Mouse (Mus musculus): ENCODE data around the gene Lhx3. TPM values are rescaled to one million over a fixed set of nuclear protein-coding genes. Genes with fewer than 3 reads are reported as not detected.

Gene Lhx3
- total and polyA plus RNA-seq, 2 experiments from 2014 or later: not detected

- Histone ChIP-seq H3K9me3 (ENCODE audit: low read length) (no peaks in the 10 kb centered on the region), H3K4me3 (ENCODE audit: low read depth, low read length) (no peak overlapping the region), H3K27me3 (ENCODE audit: insufficient read depth, low read length) (peaks cover 71% of the 10 kb centered on the region), H3K27ac (ENCODE audit: low read depth, low read length) (no peak overlapping the region), H3K4me2 (ENCODE audit: low read depth) (no peak overlapping the region), H3K4me1 (ENCODE audit: insufficient read depth) (peaks cover 12% of the 10 kb centered on the region; the same call in 1 of the 2 replicates), H3K36me3 (ENCODE audit: insufficient read depth) (peaks cover 4% of the 10 kb centered on the region; the same call in 1 of the 2 replicates), H3K9ac (no peak overlapping the region)
- WGBS: 5% methylated on average over 16 of the region's 16 CpGs
- ATAC-seq: no peak
- DNase-seq: peak; percentile 15
- no peak for TF ChIP-seq CTCF (IDR thresholded peaks at IDR 0.05; ENCODE audit: low read depth)
Observed at GRCm38 (mm10) chr2:26205126-26205525, 3.0 kb downstream of the Lhx3 start.

DNA sequence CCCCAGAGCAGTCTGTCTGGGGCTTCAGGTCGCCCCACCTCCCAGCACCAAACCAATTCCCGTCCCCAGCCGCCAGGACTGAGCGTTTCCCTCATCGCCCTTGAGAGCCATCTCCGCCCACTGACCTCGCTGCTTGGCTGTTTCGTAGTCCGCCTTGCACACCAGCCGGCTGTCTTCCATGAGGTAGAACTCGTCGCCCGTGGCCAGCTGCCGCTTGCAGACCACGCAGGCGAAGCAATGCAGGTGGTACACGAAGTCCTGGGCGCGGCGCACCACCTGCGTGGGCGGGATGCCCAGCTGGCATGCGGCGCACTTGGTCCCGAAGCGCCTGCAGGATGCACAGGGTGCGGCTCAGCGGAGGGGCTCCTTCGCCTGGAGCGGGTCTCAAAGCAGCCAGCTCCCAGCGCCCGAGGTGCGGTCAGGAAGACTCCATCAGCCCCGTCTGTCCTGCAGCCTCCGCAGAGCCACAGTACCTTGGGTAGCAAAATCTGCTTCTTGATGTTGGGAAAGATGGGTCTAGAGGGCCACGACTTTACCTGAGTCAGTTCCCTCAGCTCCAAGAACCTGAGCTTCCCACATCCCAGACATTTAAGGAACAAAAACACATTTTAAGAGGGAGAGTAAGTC lies 5.1 kb downstream of the Lhx3 start:
- H3K36me3 ChIP-seq (ENCODE audit: insufficient read depth): peaks cover 2% of the 10 kb centered on the region; the same call in 1 of the 2 replicates
- no peak overlapping the region for H3K4me2 ChIP-seq (ENCODE audit: low read depth)
- H3K27ac ChIP-seq (ENCODE audit: low read depth, low read length): no peak overlapping the region
- peaks cover 12% of the 10 kb centered on the region; the same call in 1 of the 2 replicates for H3K4me1 ChIP-seq (ENCODE audit: insufficient read depth)
- peak; percentile 12 for DNase-seq
- peaks cover 89% of the 10 kb centered on the region for H3K27me3 ChIP-seq (ENCODE audit: insufficient read depth, low read length)
- WGBS: 2% methylated on average over 36 of the region's 36 CpGs
- no peaks in the 10 kb centered on the region for H3K9me3 ChIP-seq (ENCODE audit: low read length)
- no peak for ATAC-seq
- TF ChIP-seq CTCF (IDR thresholded peaks at IDR 0.05; ENCODE audit: low read depth): no peak
- H3K9ac ChIP-seq: no peak overlapping the region
- peak overlapping the region; percentile 11; the same call in 1 of the 2 replicates for H3K4me3 ChIP-seq (ENCODE audit: low read depth, low read length)

DNA sequence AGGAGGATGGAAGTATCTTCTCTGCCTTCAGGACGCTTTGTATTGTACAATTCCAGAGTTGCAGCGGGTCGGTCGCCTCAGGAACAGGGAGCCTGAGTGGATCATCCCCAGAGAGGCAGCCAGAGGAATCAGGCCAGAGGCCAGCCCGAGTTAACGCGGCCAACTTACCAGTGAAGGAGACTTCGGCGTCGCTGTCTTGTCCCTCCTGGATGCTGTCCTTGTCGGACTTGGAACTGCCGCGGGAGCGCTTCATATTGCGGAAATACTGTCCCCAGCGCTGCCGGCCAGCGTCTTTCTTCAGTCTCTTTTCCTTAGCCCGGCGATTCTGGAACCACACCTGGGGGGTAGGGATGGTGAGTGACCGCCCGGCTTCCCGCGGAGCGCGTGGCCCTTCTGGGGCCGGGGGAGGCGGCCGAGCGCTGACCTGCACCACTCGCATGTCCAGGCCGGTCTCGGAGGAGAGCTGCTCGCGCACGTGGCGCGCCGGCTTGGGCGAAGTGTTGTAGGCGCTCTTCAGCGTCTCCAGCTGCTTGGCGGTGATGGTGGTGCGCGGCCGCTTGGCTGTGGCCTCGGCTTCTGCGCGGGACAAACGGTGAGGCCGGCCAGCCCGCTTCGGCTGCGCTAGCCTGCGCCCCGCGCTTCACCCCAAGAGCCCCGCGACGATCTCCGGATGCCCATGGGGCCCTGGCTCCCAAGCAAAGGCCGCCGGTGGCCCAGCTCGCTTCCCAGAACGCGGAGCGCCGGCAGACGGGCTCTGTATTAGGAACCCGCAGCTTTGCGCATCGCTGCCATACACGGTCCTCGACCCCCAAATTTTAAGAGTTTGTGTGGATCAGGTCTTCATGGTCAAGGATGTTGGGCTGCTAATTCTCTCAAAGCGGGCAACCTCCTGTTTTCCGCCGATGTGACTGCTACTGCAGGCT lies 5.9 kb downstream of the Lhx3 start:
- DNase-seq (peak; percentile 51), ATAC-seq (no peak)
- H3K9me3 ChIP-seq (ENCODE audit: low read length): no peaks in the 10 kb centered on the region
- no peak for TF ChIP-seq CTCF (IDR thresholded peaks at IDR 0.05; ENCODE audit: low read depth)
- H3K9ac ChIP-seq: no peak overlapping the region
- peaks cover 89% of the 10 kb centered on the region for H3K27me3 ChIP-seq (ENCODE audit: insufficient read depth, low read length)
- H3K36me3 ChIP-seq (ENCODE audit: insufficient read depth): no peaks in the 10 kb centered on the region
- peak overlapping the region; percentile 36 for H3K4me2 ChIP-seq (ENCODE audit: low read depth)
- 2% methylated on average over 77 of the region's 77 CpGs for WGBS
- H3K4me3 ChIP-seq (ENCODE audit: low read depth, low read length): peak overlapping the region; percentile 11; the same call in 1 of the 2 replicates
- no peak overlapping the region for H3K27ac ChIP-seq (ENCODE audit: low read depth, low read length)
- peaks cover 12% of the 10 kb centered on the region; the same call in 1 of the 2 replicates for H3K4me1 ChIP-seq (ENCODE audit: insufficient read depth)

GRCm38 (mm10) chr2:26198488-26198887 lies 9.6 kb downstream of the Lhx3 start:
- no peak for DNase-seq
- H3K4me3 ChIP-seq (ENCODE audit: low read depth, low read length): no peak overlapping the region
- no peak overlapping the region for H3K9ac ChIP-seq
- TF ChIP-seq CTCF (IDR thresholded peaks at IDR 0.05; ENCODE audit: low read depth): no peak
- no peaks in the 10 kb centered on the region for H3K9me3 ChIP-seq (ENCODE audit: low read length)
- ATAC-seq: no peak
- no peak overlapping the region for H3K27ac ChIP-seq (ENCODE audit: low read depth, low read length)
- H3K4me2 ChIP-seq (ENCODE audit: low read depth): 0 out of 2 replicates have a peak overlapping the region, but pooled peaks have one; percentile 17
- WGBS: 4% methylated on average over 10 of the region's 10 CpGs
- H3K27me3 ChIP-seq (ENCODE audit: insufficient read depth, low read length): peaks cover 71% of the 10 kb centered on the region
- no peaks in the 10 kb centered on the region for H3K36me3 ChIP-seq (ENCODE audit: insufficient read depth)
- peaks cover 5% of the 10 kb centered on the region; the same call in 1 of the 2 replicates for H3K4me1 ChIP-seq (ENCODE audit: insufficient read depth)

DNA sequence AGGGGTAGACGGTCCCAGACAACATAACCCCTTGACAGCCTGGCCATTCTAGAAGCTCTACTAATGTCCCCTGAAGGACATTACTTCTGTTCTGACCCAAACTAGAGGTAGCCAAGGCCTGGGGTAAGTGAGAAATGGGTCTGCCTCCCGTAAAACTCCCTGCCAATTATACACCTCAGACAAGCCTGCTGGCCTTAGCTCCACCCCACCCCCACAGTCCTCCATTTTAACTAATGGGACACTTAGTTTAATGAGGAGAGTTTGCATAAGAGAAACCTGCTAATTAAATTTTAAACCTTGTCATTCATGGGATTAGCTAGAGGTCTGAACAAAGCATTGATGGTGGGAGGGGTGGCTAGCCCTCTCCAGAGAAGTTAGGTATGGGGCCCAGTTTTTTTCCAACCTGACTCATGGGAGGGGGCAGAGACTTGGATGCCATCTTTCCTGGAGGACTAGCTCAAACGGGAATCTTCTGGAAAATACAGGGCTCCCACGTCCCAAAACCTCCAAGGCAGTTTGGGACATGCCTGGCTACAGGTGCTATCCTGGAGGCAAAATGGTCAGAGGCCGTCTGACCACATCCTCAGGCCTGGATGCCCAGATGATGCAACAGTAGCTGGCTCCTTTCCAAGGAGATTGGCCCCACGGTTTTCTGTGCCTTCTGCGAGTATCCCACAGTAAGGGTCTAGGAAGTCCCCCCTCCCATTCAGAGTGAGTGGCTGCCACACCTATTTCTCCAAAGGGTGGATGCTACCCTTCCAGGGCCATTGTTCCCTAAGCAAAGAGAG lies 13.3 kb downstream of the Lhx3 start:
- 9% methylated on average over 7 of the region's 7 CpGs for WGBS
- no peak overlapping the region for H3K9ac ChIP-seq
- H3K36me3 ChIP-seq (ENCODE audit: insufficient read depth): no peaks in the 10 kb centered on the region
- ATAC-seq (no peak), DNase-seq (no peak)
- H3K27me3 ChIP-seq (ENCODE audit: insufficient read depth, low read length): peaks cover 44% of the 10 kb centered on the region
- H3K9me3 ChIP-seq (ENCODE audit: low read length): no peaks in the 10 kb centered on the region
- no peaks in the 10 kb centered on the region for H3K4me1 ChIP-seq (ENCODE audit: insufficient read depth)
- no peak overlapping the region for H3K4me2 ChIP-seq (ENCODE audit: low read depth)
- no peak overlapping the region for H3K27ac ChIP-seq (ENCODE audit: low read depth, low read length)
- TF ChIP-seq CTCF (IDR thresholded peaks at IDR 0.05; ENCODE audit: low read depth): no peak
- no peak overlapping the region for H3K4me3 ChIP-seq (ENCODE audit: low read depth, low read length)

DNA sequence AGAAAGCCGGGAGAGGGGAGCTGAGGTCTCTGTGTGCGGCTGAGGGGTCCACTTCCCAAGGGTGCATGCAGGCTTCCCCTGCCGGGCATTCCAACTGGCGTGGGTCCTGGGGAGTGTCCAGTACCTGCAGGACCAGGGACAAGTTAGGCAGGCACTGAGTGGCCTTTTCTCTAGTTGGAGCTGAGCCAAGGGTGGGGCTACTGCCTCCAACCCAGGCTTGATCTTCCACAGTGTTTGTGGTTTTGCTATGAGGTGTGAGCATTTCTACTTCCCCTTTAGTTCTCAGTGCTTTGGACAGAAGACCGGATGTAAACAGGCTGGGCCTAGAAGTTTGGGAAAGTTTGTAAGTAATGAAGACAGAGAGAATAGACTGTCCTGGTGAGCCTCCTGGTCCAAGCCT lies 19.6 kb downstream of the Lhx3 start:
- Histone ChIP-seq H3K9ac (no peak overlapping the region), H3K4me3 (ENCODE audit: low read depth, low read length) (no peak overlapping the region), H3K27me3 (ENCODE audit: insufficient read depth, low read length) (no peaks in the 10 kb centered on the region), H3K9me3 (ENCODE audit: low read length) (no peaks in the 10 kb centered on the region), H3K36me3 (ENCODE audit: insufficient read depth) (no peaks in the 10 kb centered on the region), H3K27ac (ENCODE audit: low read depth, low read length) (no peak overlapping the region), H3K4me1 (ENCODE audit: insufficient read depth) (no peaks in the 10 kb centered on the region), H3K4me2 (ENCODE audit: low read depth) (no peak overlapping the region)
- DNase-seq (no peak), ATAC-seq (no peak)
- no peak for TF ChIP-seq CTCF (IDR thresholded peaks at IDR 0.05; ENCODE audit: low read depth)
- WGBS: 72% methylated on average over 5 of the region's 5 CpGs
